Mouse (Mus musculus) hindbrain, embryonic 10.5 days (tissue): ENCODE results near the gene Serinc4. TPM values are rescaled to one million over a fixed set of nuclear protein-coding genes. Genes with fewer than 3 reads are reported as not detected.

Experiments
- DNase-seq: peaks from one replicate; pipeline ENCODE4 v3.0.0-alpha.2; 2017; ENCODE audit warnings: low spot score
- H3K27ac ChIP-seq: fragments of 300-500 bp; sonication (generic); 2 replicates; pipeline ENCODE4 v1.5.1; 2016; ENCODE audit warnings: mild to moderate bottlenecking, moderate library complexity
- H3K27me3 ChIP-seq: fragments of 300-500 bp; sonication (generic); 2 replicates; pipeline ENCODE4 v1.6.1; 2016; ENCODE audit warnings: mild to moderate bottlenecking; ENCODE audit not compliant: poor library complexity, insufficient read depth, severe bottlenecking
- H3K36me3 ChIP-seq: fragments of 300-500 bp; sonication (generic); 2 replicates; pipeline ENCODE4 v1.6.1; 2016; ENCODE audit warnings: mild to moderate bottlenecking, moderate library complexity
- H3K4me1 ChIP-seq: fragments of 300-500 bp; sonication (generic); replicated peaks from 2 replicates; pipeline ENCODE4 v1.6.1; 2016; ENCODE audit warnings: mild to moderate bottlenecking
- H3K4me3 ChIP-seq: fragments of 300-500 bp; sonication (generic); 2 replicates; pipeline ENCODE4 v1.5.1; 2016; ENCODE audit warnings: mild to moderate bottlenecking, moderate library complexity
- H3K9me3 ChIP-seq: fragments of 300-500 bp; sonication (generic); 2 replicates; pipeline ENCODE4 v1.6.1; 2016; ENCODE audit warnings: mild to moderate bottlenecking, moderate library complexity
- WGBS: fragments of 180-500 bp; shearing (Covaris S2); methylation state at CpG from one replicate; pipeline ENCODE4 v1.1.7; 2016; 5-methylcytosine and 5-hydroxymethylcytosine counted together
- polyA plus RNA-seq: library from polyadenylated mRNA; unstranded; fragments of >200 nt; fragmentation: Nextera tagmentation; extraction: Ambion mirVana; gene quantifications from 2 replicates; pipeline ENCODE4 v1.2.1, GENCODE M21; 2016

Serinc4 gene
- polyA plus RNA-seq, 1 experiment from 2014 or later, result 0.42 TPM

DNA sequence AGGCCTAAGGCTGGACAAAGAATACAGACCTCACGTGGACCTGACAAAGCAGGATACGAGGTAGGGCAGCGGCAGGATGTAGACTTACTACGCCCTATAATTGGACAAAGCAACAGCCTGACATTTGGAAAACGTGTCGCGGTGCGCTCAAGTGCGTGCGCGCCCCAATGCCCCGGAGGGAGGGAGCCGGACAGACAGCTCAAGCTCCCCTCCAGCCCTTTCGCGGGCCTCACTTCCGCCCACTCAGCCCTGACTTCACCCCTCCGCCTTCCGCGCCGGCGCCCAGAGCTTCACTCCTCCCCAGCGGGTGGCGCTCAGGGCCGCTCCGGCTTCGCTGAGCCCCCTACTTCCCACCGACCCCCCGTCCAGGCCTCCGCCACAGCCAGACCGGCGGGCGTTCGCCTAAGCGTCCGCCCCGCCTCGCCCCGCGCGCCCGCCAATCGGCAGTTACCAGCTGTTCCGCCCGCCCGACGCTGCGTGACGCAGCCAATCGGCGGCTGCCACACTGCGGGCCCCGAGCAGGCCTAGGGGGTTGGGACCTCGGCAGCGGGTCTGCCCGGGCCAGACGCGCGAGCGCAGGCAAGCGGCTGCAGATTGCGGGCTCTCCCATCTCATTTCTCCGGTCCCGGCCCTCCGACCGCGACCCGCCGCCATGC, 43.1 kb downstream of the Serinc4 start, which contains the start of the genes Pdia3 and Catsper2:
Gene Pdia3 (plus strand): TSS at position 389 of the 656 bp plus-strand sequence.
Gene Catsper2 (minus strand): TSS at position 406 of the 656 bp plus-strand sequence.
- peak; percentile 98 for DNase-seq
- under 1% methylated on average over 68 of the region's 68 CpGs for WGBS
- H3K27me3 ChIP-seq, result no peaks in the 10 kb centered on the region
- H3K27ac ChIP-seq, result peak within 1 kb of the TSS; percentile 98
- H3K4me1 ChIP-seq, result peaks cover 29% of the 10 kb centered on the region
- H3K4me3 ChIP-seq, result peak within 1 kb of the TSS; percentile 77
- H3K36me3 ChIP-seq, result peaks cover 30% of the 10 kb centered on the region
- no peaks in the 10 kb centered on the region for H3K9me3 ChIP-seq

DNA sequence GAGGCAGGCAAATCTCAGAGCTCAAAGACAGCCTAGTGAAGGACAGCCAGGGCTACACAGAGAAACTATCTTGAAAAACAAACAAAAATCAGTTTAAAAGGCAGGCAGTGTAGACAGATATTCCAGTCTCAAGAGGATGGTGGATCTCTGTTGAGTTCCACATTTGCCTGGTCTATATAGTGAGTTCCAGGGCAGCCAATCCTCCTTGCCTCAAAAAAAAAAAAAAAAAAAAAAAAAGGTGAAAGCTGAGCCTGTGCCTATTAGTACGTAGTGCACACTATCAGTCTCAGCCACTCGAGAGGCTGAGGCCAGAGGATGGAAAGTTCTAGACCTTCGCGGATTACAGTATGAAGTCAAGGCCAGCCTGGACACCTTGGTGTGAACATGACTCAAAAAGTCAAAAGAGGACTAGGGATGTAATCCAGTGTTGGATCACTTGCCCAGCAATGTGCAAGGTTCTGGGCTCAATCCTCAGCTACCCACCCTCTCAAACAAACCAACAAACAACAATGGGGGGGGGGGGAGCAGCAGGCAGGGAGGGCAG, 43.7 kb downstream of the Serinc4 start:
- H3K27me3 ChIP-seq, result no peaks in the 10 kb centered on the region
- H3K4me3 ChIP-seq, result peak overlapping the region; percentile 77
- H3K4me1 ChIP-seq, result peaks cover 29% of the 10 kb centered on the region
- DNase-seq, result no peak
- H3K36me3 ChIP-seq, result peaks cover 24% of the 10 kb centered on the region
- WGBS, result 22% methylated on average over 4 of the region's 4 CpGs
- peak overlapping the region; percentile 98 for H3K27ac ChIP-seq
- H3K9me3 ChIP-seq, result no peaks in the 10 kb centered on the region

DNA sequence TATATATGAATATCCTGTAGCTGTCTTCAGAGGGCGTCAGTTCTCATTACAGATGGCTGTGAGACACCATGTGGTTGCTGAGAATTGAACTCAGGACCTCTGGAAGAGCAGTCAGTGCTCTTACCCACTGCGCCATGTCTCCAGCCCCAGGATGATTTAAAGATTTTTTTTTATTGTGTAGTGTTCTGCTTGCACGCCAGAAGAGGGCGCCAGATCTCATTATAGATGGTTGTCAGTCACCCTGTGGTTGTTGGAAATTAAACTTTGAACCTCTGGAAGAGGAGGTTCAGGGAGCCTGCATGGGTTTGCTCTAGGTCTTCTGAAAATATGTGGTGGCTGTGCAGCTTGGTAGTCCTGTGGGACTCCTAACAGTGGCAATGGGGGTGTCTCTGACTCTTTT, 48.4 kb downstream of the Serinc4 start:
- 28% methylated on average over 4 of the region's 4 CpGs for WGBS
- DNase-seq, result peak; percentile 14

DNA sequence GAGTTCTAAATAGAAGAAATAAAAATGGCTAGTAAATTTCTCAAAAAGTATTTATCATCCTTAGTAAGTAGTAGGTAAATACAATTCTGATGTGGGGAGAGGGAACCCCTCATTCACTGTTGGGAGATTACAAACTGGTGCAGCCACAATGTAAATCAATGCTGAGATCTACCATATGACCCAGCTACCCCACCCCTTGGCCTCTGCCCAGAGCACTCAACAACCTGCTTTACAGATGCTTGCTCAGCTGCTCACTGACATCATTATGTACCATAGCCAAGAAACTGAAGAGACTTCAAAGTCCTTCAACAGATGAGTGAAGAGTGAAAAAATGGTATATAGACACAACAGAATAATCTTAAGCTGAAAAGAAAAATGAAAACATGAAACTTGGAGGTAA, 53.3 kb downstream of the Serinc4 start:
- H3K4me1 ChIP-seq, result no peaks in the 10 kb centered on the region
- H3K27me3 ChIP-seq, result no peaks in the 10 kb centered on the region
- no peak overlapping the region for H3K27ac ChIP-seq
- DNase-seq, result no peak
- no peak overlapping the region for H3K4me3 ChIP-seq
- no peaks in the 10 kb centered on the region for H3K36me3 ChIP-seq
- H3K9me3 ChIP-seq, result no peaks in the 10 kb centered on the region

More for the DNA sequence above, 48.4 kb downstream of the Serinc4 start:
- H3K4me1 ChIP-seq, result peaks cover 7% of the 10 kb centered on the region; the same call in 1 of the 2 replicates
- no peak overlapping the region for H3K4me3 ChIP-seq
- H3K36me3 ChIP-seq, result no peaks in the 10 kb centered on the region
- no peaks in the 10 kb centered on the region for H3K27me3 ChIP-seq
- no peak overlapping the region for H3K27ac ChIP-seq
- H3K9me3 ChIP-seq, result no peaks in the 10 kb centered on the region

DNA sequence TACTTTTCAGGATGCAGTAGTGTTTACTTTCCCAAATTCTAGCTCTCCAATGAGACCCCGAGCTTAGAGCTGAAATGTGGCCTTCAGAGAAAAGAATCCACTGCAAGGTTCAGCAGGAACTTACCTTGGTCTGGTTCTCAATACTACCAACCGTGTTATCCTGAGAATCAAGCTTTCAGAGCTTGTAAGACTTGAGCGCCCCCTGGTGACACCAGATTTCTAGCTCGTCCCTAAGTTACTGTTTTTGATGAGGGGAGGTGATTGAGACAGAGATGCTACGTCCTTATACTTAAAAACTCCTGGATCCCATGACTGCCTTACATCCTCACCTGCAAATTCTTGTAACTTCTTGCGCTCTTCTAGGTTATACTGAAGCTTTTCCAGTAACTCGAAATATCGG, 60.0 kb downstream of the Serinc4 start:
- Histone ChIP-seq H3K9me3 (no peaks in the 10 kb centered on the region), H3K27ac (no peak overlapping the region), H3K4me3 (no peak overlapping the region), H3K36me3 (no peaks in the 10 kb centered on the region), H3K4me1 (no peaks in the 10 kb centered on the region), H3K27me3 (no peaks in the 10 kb centered on the region)
- WGBS, result 15% methylated on average over 8 of the region's 8 CpGs
- peak; percentile 74 for DNase-seq

Other genes starting within 250 kb of the Serinc4 start
- gene Trp53bp1, start 185.4 kb downstream of the Serinc4 start, polyA plus RNA-seq, result 121 and 123 TPM in 2 replicates
- 11.7 and 15.0 TPM in 2 replicates for gene Map1a, start 167.2 kb downstream of the Serinc4 start, polyA plus RNA-seq
- gene Ppip5k1, start 101.4 kb downstream of the Serinc4 start, polyA plus RNA-seq, result 10.4 and 10.7 TPM in 2 replicates
- 5.1 and 6.7 TPM in 2 replicates for gene Ckmt1, start 99.1 kb downstream of the Serinc4 start, polyA plus RNA-seq
- not detected in 2 replicates for gene Strc, start 69.6 kb downstream of the Serinc4 start, polyA plus RNA-seq
- 498 and 605 TPM in 2 replicates for gene Pdia3, start 43.0 kb downstream of the Serinc4 start, polyA plus RNA-seq
- 1.6 and 3.0 TPM in 2 replicates for gene Catsper2, start 43.0 kb downstream of the Serinc4 start, polyA plus RNA-seq
- 3.3 and 6.5 TPM in 2 replicates for gene Ell3, start 12.5 kb downstream of the Serinc4 start, polyA plus RNA-seq
- 502 and 520 TPM in 2 replicates for gene Serf2, start 7.6 kb downstream of the Serinc4 start, polyA plus RNA-seq
- 110 and 135 TPM in 2 replicates for gene Hypk, start 3.5 kb downstream of the Serinc4 start, polyA plus RNA-seq
- gene Mfap1b, start 17.3 kb upstream of the Serinc4 start, polyA plus RNA-seq, result 48.8 and 56.1 TPM in 2 replicates
- 21.2 and 27.2 TPM in 2 replicates for gene Mfap1a, start 49.9 kb upstream of the Serinc4 start, polyA plus RNA-seq
- 8.8 and 13.0 TPM in 2 replicates for gene Wdr76, start 49.9 kb upstream of the Serinc4 start, polyA plus RNA-seq